Mouse (Mus musculus) splenic B cell, adult 2 months (primary cell): ENCODE measurements around the gene Gm28230.

ENCODE experiments used
- DNase-seq: peaks from one replicate; pipeline ENCODE4 v3.0.0-alpha.2; 2011; ENCODE audit warnings: low read depth, low spot score
- H3K27me3 ChIP-seq: 2 replicates; pipeline ENCODE4 v1.6.1; 2012; ENCODE audit warnings: mild to moderate bottlenecking, low read length, moderate library complexity, mixed read lengths; ENCODE audit not compliant: control insufficient read depth, poor library complexity, insufficient read depth, severe bottlenecking
- H3K36me3 ChIP-seq: 2 replicates; pipeline ENCODE4 v1.6.1; 2012; ENCODE audit warnings: mild to moderate bottlenecking, low read length, moderate library complexity, mixed read lengths; ENCODE audit not compliant: control insufficient read depth, poor library complexity, insufficient read depth, severe bottlenecking

The Gm28230 gene

GRCm38 (mm10) chr2:74774359-74774758, 47.8 kb downstream of the Gm28230 start:
- Histone ChIP-seq H3K36me3 (no peaks in the 10 kb centered on the region), H3K27me3 (no peaks in the 10 kb centered on the region)
- no peak for DNase-seq

- Histone ChIP-seq H3K36me3 (no peaks in the 10 kb centered on the region), H3K27me3 (no peaks in the 10 kb centered on the region)
- no peak for DNase-seq
Observed at GRCm38 (mm10) chr2:74777536-74778275, 51.2 kb downstream of the Gm28230 start.

DNA sequence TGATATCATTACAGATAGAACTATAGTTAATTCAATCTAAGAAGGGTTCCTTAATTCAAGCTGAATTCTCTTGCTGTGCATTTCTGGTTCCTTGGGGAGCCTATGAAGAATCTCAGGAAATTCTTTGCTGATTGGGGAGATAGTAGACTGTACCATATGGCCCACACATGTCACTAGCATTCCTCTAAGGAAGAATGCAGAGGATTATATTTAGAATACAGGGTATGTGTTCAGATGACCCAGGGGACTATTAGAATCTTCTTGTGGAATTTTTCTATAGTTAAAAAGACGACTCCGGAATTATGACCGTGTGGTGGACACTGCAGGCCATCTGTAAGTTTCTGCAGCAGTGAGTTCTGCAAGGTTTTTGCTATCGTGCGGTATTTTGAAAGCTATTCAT, 54.9 kb downstream of the Gm28230 start:
- DNase-seq = no peak
- Histone ChIP-seq H3K36me3 (no peaks in the 10 kb centered on the region), H3K27me3 (no peaks in the 10 kb centered on the region)

DNA sequence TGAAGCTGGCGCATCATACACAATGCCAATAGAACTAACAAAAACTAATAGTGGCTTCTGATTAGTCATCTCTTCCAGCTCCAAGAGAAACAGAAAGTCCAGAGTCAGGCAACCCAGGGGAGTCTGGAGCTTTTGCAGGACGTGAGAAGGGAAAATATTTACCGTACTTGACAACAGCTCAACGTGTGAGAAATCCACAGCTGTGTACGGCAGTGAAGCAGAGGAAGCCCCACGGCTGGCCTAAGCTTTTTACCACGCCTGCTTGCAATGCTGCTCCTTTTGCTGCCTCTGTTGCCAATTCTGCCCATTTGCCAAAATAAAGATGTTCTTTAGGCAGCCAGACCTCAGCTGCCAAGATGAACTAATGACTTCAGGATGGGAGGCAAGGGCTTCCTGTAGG, 69.0 kb downstream of the Gm28230 start:
- no peak for DNase-seq
- no peaks in the 10 kb centered on the region for H3K36me3 ChIP-seq
- H3K27me3 ChIP-seq = no peaks in the 10 kb centered on the region
